Mouse (Mus musculus): Measurements from ENCODE around the gene Cryaa. TPM values are rescaled to one million over a fixed set of nuclear protein-coding genes. Genes with fewer than 3 reads are reported as not detected.

Cryaa gene
- polyA plus RNA-seq, 2 experiments from 2014 or later = not detected

GRCm38 (mm10) chr17:31710455-31710854 is 32.8 kb downstream of the Cryaa start:
- ATAC-seq = no peak

GRCm38 (mm10) chr17:31713709-31714108 is 36.1 kb downstream of the Cryaa start:
- no peak for ATAC-seq

DNA sequence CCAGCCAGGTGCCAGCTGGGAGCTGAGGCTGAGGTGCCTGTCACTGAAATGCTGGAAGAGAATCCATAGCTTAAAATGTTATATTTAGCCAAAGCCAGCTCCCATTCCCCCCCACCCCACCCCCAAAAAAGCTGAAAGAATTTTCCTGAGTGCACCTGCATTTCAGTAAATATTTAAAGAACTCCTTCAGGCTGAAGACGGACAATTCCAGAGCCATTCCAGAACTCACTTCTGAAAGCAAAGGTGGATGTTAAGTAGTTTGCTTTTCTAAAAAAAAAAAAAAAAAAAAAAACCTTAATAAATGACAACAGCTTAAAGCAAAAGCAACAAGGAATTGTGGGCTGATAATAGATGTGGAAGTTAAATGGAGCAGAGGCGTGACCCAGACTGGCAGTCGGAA is 36.5 kb downstream of the Cryaa start:
- no peak for ATAC-seq

- no peak for ATAC-seq
Observed at GRCm38 (mm10) chr17:31715006-31715405, 37.4 kb downstream of the Cryaa start.

DNA sequence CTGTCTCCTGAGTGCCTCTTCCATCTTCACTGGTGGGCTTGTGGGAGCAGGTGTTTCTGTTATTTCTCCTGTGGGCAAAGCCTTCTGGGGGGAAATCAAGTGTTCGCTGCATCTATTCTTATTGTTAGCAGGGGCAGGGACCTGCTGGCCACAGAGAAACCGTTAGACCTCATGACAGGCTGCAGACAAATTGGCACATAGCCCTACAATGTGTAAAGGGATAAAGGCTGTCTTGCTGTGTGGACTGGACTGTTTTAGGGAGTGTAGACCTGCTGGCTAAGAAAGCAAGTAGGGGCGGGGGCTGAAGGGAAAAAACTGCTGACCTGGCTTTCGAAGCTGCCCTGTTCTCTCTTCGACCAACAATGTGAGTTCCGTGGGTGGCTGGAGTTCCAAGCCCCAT is 44.0 kb downstream of the Cryaa start:
- no peak for ATAC-seq

GRCm38 (mm10) chr17:31725366-31725765 is 47.8 kb downstream of the Cryaa start:
- no peak for ATAC-seq

DNA sequence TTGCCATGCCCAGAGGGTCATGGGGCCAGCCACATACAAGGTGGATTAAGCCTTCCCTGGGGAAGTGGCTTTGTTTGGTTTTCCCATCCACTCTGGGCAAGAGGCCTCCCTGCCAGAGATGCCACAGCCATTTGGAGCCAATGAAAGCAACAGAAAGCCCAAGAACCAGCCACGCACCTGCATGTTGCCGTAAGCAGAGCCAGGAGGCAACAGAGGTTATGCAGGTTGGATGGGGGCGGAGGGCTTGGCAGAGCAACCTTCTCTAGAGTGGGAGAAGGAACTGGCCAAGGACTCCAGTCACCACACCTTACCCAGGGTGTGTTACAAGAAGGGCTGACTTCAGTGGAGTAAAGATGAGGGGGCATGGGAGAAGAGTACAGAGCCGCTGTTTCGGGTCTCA is 48.6 kb downstream of the Cryaa start:
- no peak for ATAC-seq

DNA sequence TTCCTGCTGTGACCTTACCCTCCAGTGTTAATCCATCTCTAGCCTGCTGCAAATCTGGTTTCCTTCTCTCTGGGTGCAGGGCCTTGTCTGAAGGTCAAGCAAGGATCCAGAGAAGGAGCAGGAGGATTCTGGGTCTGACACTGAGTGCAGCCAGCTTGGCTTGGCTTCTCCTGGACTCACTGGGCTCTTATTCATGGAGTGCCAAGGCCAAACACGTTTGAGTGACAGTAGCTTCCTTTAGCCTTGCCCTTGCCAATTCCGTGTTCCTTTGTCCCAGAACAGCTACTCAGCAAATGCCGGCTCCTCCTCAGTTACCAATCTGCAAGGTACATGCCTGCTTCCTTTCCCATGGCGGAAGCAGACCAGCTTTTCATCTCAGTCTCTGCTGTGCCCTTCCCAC is 49.6 kb downstream of the Cryaa start:
- ATAC-seq = no peak

GRCm38 (mm10) chr17:31728043-31728442 is 50.4 kb downstream of the Cryaa start:
- no peak for ATAC-seq

DNA sequence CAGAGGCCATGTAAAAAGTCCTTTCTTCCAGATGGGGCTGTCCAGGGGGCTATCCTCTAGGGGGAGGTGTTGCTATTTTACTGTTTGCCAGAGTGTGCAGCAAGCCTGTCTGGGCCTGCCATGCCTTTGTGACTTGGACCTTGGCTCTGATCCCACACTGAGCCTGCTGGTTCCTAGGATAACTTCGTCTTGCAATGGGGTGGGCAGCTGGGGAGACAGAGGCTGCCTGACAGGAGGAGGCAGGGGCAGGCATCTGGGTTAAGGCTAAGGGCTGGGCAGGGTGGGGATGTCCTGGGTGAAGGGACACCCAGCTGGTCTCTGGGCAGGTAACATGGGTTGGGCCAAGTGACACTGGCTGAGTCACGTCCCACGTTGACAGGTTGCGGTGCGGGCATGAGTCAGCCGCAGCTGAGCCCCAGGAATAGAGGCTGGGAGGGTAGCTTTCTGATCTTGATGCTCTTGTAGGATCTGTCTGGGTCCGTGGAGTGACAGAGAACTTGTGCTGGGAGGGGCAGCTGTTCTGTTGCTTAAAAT is 51.4 kb downstream of the Cryaa start:
- no peak for ATAC-seq

GRCm38 (mm10) chr17:31731038-31731437 is 53.4 kb downstream of the Cryaa start:
- no peak for ATAC-seq

Other genes with a start within 250 kb of the Cryaa start
- gene Wdr4, start 157.8 kb upstream of the Cryaa start, polyA plus RNA-seq (2017; shearing (Covaris generic)) = 10 to 100 TPM; 18.2 to 24.9 TPM
- 100 to 1,000 TPM; 217 to 229 TPM for gene Ndufv3, start 157.7 kb upstream of the Cryaa start, polyA plus RNA-seq (2017; shearing (Covaris generic))
- 10 to 100 TPM; 48.3 to 58.9 TPM for gene Pknox1, start 113.1 kb upstream of the Cryaa start, polyA plus RNA-seq (2017; shearing (Covaris generic))
- gene Cbs, start 40.6 kb upstream of the Cryaa start, polyA plus RNA-seq (2017; shearing (Covaris generic)) = under 1 TPM in 1 of 2 experiments, not detected in 1; 0.61 TPM
- 100 to 1,000 TPM in 1 of 2 experiments, 10 to 100 TPM in 1; 53.7 to 103 TPM for gene U2af1, start 18.9 kb upstream of the Cryaa start, polyA plus RNA-seq (2017; shearing (Covaris generic))
- gene Sik1, start 178.0 kb downstream of the Cryaa start, polyA plus RNA-seq (2017; shearing (Covaris generic)) = 1 to 10 TPM; 2.0 to 4.2 TPM

Data from CD4-positive, CD25-positive, alpha-beta regulatory T cell, adult 4 months (primary cell).